Mouse (Mus musculus) small intestine, adult 2 months (tissue): ENCODE measurements around the gene Tmem219.

ENCODE experiments used
- CTCF ChIP-seq: fragments of 200-500 bp; IDR thresholded peaks from 2 replicates; pipeline ENCODE4 v1.5.1; 2012; ENCODE audit warnings: low read depth, mild to moderate bottlenecking, control low read depth, inconsistent platforms, low read length, moderate library complexity, mixed read lengths; ENCODE audit not compliant: insufficient replicate concordance, insufficient read length; ENCODE audit errors: extremely low read depth
- POLR2A ChIP-seq: fragments of 200-500 bp; IDR thresholded peaks from 2 replicates; pipeline ENCODE4 v1.6.1; 2012; ENCODE audit warnings: low read depth, mild to moderate bottlenecking, control low read depth, inconsistent platforms, low read length, moderate library complexity

GRCm38 (mm10) chr7:126843276-126843675, 79.4 kb downstream of the Tmem219 start:
- TF ChIP-seq CTCF (no peak), POLR2A (no peak)
